Mouse (Mus musculus) neural tube, embryonic 15.5 days (tissue): ENCODE measurements at regions not wholly inside any gene's neighbourhood (a gene's known extent, or its start where the extent isn't known, plus 50 kb on each side); places are given as distances from the start of the nearest gene placed in this dataset.

ENCODE experiments used
- ATAC-seq: fragments of 200-750 bp; cut with Nextera tagmentation; 2 replicates; pipeline ENCODE4 v1.8.0; 2017; ENCODE audit warnings: mild to moderate bottlenecking, moderate TSS enrichment, moderate library complexity; ENCODE audit not compliant: low FRiP score
- H3K27ac ChIP-seq: fragments of 300-500 bp; sonication (generic); replicated peaks from 2 replicates; pipeline ENCODE4 v1.5.1; 2015; ENCODE audit warnings: mild to moderate bottlenecking, inconsistent platforms
- H3K27me3 ChIP-seq: fragments of 300-500 bp; sonication (generic); replicated peaks from 2 replicates; pipeline ENCODE4 v1.6.1; 2015; ENCODE audit warnings: inconsistent platforms
- H3K36me3 ChIP-seq: fragments of 300-500 bp; sonication (generic); 2 replicates; pipeline ENCODE4 v1.6.1; 2015; ENCODE audit warnings: inconsistent platforms
- H3K4me1 ChIP-seq: fragments of 300-500 bp; sonication (generic); 2 replicates; pipeline ENCODE4 v1.6.1; 2015; ENCODE audit warnings: inconsistent platforms
- H3K4me2 ChIP-seq: fragments of 300-500 bp; sonication (generic); 2 replicates; pipeline ENCODE4 v1.6.1; 2015; ENCODE audit warnings: inconsistent platforms, mild to moderate bottlenecking, moderate library complexity
- H3K4me3 ChIP-seq: fragments of 300-500 bp; sonication (generic); replicated peaks from 2 replicates; pipeline ENCODE4 v1.5.1; 2015; ENCODE audit warnings: mild to moderate bottlenecking, inconsistent platforms
- H3K9ac ChIP-seq: fragments of 300-500 bp; sonication (generic); replicated peaks from 2 replicates; pipeline ENCODE4 v1.6.1; 2015; ENCODE audit warnings: mild to moderate bottlenecking, inconsistent platforms
- H3K9me3 ChIP-seq: fragments of 300-500 bp; sonication (generic); replicated peaks from 2 replicates; pipeline ENCODE4 v1.6.1; 2016; ENCODE audit warnings: inconsistent platforms
- WGBS: fragments of 180-500 bp; shearing (Covaris S2); methylation state at CpG from one replicate; pipeline ENCODE4 v1.1.7; 2015; ENCODE audit warnings: mixed read lengths; 5-methylcytosine and 5-hydroxymethylcytosine counted together

GRCm38 (mm10) chr19:49563612-49564256, 1114.7 kb downstream of the Sorcs1 start:
- Histone ChIP-seq H3K27ac (no peak overlapping the region), H3K27me3 (no peaks in the 10 kb centered on the region), H3K4me3 (no peak overlapping the region), H3K36me3 (no peaks in the 10 kb centered on the region), H3K9ac (no peak overlapping the region), H3K4me2 (no peak overlapping the region), H3K9me3 (no peaks in the 10 kb centered on the region), H3K4me1 (no peaks in the 10 kb centered on the region)
- WGBS: 76% methylated on average over 3 of the region's 3 CpGs
- no peak for ATAC-seq

GRCm38 (mm10) chr19:49539445-49540407, 1138.7 kb downstream of the Sorcs1 start:
- Histone ChIP-seq H3K27ac (no peak overlapping the region), H3K4me3 (no peak overlapping the region), H3K4me1 (peaks cover 3% of the 10 kb centered on the region; the same call in 1 of the 2 replicates), H3K27me3 (no peaks in the 10 kb centered on the region), H3K4me2 (peak overlapping the region; percentile 39), H3K36me3 (no peaks in the 10 kb centered on the region), H3K9me3 (no peaks in the 10 kb centered on the region), H3K9ac (no peak overlapping the region)
- no peak for ATAC-seq
- 35% methylated on average over 13 of the region's 13 CpGs for WGBS
